Mouse (Mus musculus) ES-E14 (cell line): ENCODE results near the gene Chmp3. TPM values are rescaled to one million over a fixed set of nuclear protein-coding genes. Genes with fewer than 3 reads are reported as not detected.

ENCODE experiments used
- DNase-seq: peaks from one replicate; pipeline ENCODE4 v3.0.0-alpha.2; 2013; ENCODE audit warnings: low read depth, low spot score
- H3K27ac ChIP-seq: 2 replicates; pipeline ENCODE4 v1.5.1; 2012; ENCODE audit warnings: low read depth, mild to moderate bottlenecking, low read length, moderate library complexity, mixed read lengths; ENCODE audit not compliant: poor library complexity, insufficient read depth, severe bottlenecking
- H3K36me3 ChIP-seq: 2 replicates; pipeline ENCODE4 v1.6.1; 2012; ENCODE audit warnings: mild to moderate bottlenecking, low read length, moderate library complexity, mixed read lengths; ENCODE audit not compliant: control insufficient read depth, poor library complexity, insufficient read depth, severe bottlenecking
- H3K4me1 ChIP-seq, 2 experiments: fragments of 150-350 bp in 1 of 2; sonication (generic) in 1 of 2; 2 replicates each; pipeline ENCODE4 v1.6.1; 2012; ENCODE audit warnings: low read length in 2 of 2, mild to moderate bottlenecking in 1 of 2, mixed read lengths in 1 of 2; ENCODE audit not compliant: control insufficient read depth in 2 of 2, insufficient read depth in 2 of 2, poor library complexity in 1 of 2
- H3K4me3 ChIP-seq, 2 experiments: fragments of 150-350 bp in 1 of 2; sonication (generic) in 1 of 2; 2 replicates each; pipeline ENCODE4 v1.5.1; 2012; ENCODE audit warnings: low read length in 2 of 2, low read depth in 1 of 2, mild to moderate bottlenecking in 1 of 2, mixed read lengths in 1 of 2; ENCODE audit not compliant: insufficient read depth in 1 of 2, poor library complexity in 1 of 2, severe bottlenecking in 1 of 2
- H3K9ac ChIP-seq: 2 replicates; pipeline ENCODE4 v1.6.1; 2012; ENCODE audit warnings: low read depth, mild to moderate bottlenecking, low read length, mixed read lengths; ENCODE audit not compliant: poor library complexity, insufficient read depth, severe bottlenecking
- H3K9me3 ChIP-seq: fragments of 150-350 bp; sonication (generic); 2 replicates; pipeline ENCODE4 v1.6.1; 2012; ENCODE audit warnings: low read depth, mild to moderate bottlenecking, low read length; ENCODE audit not compliant: control insufficient read depth, insufficient read depth
- CHD2 ChIP-seq: IDR thresholded peaks from 2 replicates; pipeline ENCODE4 v1.6.1; 2014; ENCODE audit warnings: mild to moderate bottlenecking, low read depth, low read length, inconsistent platforms
- HCFC1 ChIP-seq: IDR thresholded peaks from 2 replicates; pipeline ENCODE4 v1.6.1; 2012; ENCODE audit warnings: low read length, inconsistent platforms, borderline replicate concordance; ENCODE audit not compliant: insufficient read depth
- MAFK ChIP-seq: IDR thresholded peaks from 2 replicates; pipeline ENCODE4 v1.6.1; 2014; ENCODE audit warnings: mild to moderate bottlenecking, low read depth, low read length, inconsistent platforms; ENCODE audit not compliant: insufficient read depth
- ZC3H11A ChIP-seq: IDR thresholded peaks from 2 replicates; pipeline ENCODE4 v1.6.1; 2012; ENCODE audit warnings: low read depth, mild to moderate bottlenecking, inconsistent platforms, low read length, borderline replicate concordance
- ZNF384 ChIP-seq: IDR thresholded peaks from 2 replicates; pipeline ENCODE4 v1.6.1; 2012; ENCODE audit warnings: low read depth, low read length, inconsistent platforms
- in situ Hi-C, 2 experiments: fragments of 600-800 bp; cut with MboI; formaldehyde crosslinking; loops; one replicate each; pipeline ENCODE4 v1.15.1; 2025; ENCODE audit warnings: low sequenced_read_pairs in 2 of 2, inconsistent platforms in 1 of 2; ENCODE audit not compliant: unreplicated experiment in 2 of 2
- total RNA-seq: library from RNA; depleted of rRNA; stranded (reverse); fragments of 300-350 nt; gene quantifications from 2 replicates; pipeline ENCODE4 v1.2.3, GENCODE M21; 2012

Gene Chmp3
- total RNA-seq, 1 experiment = 55.8 TPM

- in situ Hi-C loops = no loop called here
- no peak for DNase-seq
- no peaks in the 10 kb centered on the region for H3K4me1 ChIP-seq
- TF ChIP-seq MAFK = no peak
- no peak for TF ChIP-seq ZC3H11A
- H3K36me3 ChIP-seq = peaks cover 4% of the 10 kb centered on the region; the same call in 1 of the 2 replicates
- no peak overlapping the region for H3K9ac ChIP-seq
- H3K4me3 ChIP-seq = no peak overlapping the region
- H3K27ac ChIP-seq = no peak overlapping the region
- no peaks in the 10 kb centered on the region for H3K9me3 ChIP-seq
These were observed 39.6 kb downstream of the Chmp3 start for GRCm38 (mm10) chr6:71583198-71583597.

GRCm38 (mm10) chr6:71589401-71589800 is 45.8 kb downstream of the Chmp3 start:
- H3K4me1 ChIP-seq = no peaks in the 10 kb centered on the region
- H3K36me3 ChIP-seq = peaks cover 11% of the 10 kb centered on the region
- H3K4me3 ChIP-seq = no peak overlapping the region
- no peak overlapping the region for H3K27ac ChIP-seq
- in situ Hi-C loops = no loop called here
- TF ChIP-seq ZNF384 (no peak), MAFK (no peak), CHD2 (no peak), ZC3H11A (no peak), HCFC1 (no peak)
- no peak for DNase-seq
- H3K9me3 ChIP-seq = no peaks in the 10 kb centered on the region
- no peak overlapping the region for H3K9ac ChIP-seq

- DNase-seq = no peak
- TF ChIP-seq ZNF384 = no peak
- no peak for TF ChIP-seq HCFC1
- no peak for TF ChIP-seq CHD2
- no peak for TF ChIP-seq ZC3H11A
- no peak for TF ChIP-seq MAFK
- no peak overlapping the region for H3K9ac ChIP-seq
- H3K4me1 ChIP-seq = no peaks in the 10 kb centered on the region
- H3K4me3 ChIP-seq = no peak overlapping the region
- in situ Hi-C loops = loop anchor here in 1 of 2 experiments (10.0 kb wide), 1 partner anchor 305 kb away; no protein-coding TSS in a partner anchor
- no peak overlapping the region for H3K27ac ChIP-seq
- peaks cover 13% of the 10 kb centered on the region for H3K36me3 ChIP-seq
- H3K9me3 ChIP-seq = no peaks in the 10 kb centered on the region
These were observed 46.6 kb downstream of the Chmp3 start for GRCm38 (mm10) chr6:71590154-71590553.

GRCm38 (mm10) chr6:71607756-71608155 is 64.2 kb downstream of the Chmp3 start:
- H3K36me3 ChIP-seq = no peaks in the 10 kb centered on the region; the same call in 1 of the 2 replicates

GRCm38 (mm10) chr6:71608994-71609393 is 65.4 kb downstream of the Chmp3 start:
- peak overlapping the region; percentile 76; the same call in 1 of the 2 replicates for H3K27ac ChIP-seq
- H3K9me3 ChIP-seq = no peaks in the 10 kb centered on the region
- H3K4me3 ChIP-seq = peak overlapping the region; percentile 26 to 45; a peak in 3 of 4 replicates
- no peak for TF ChIP-seq MAFK
- TF ChIP-seq CHD2 = no peak
- no peak for TF ChIP-seq ZNF384
- no peak for TF ChIP-seq HCFC1
- TF ChIP-seq ZC3H11A = no peak
- no peaks in the 10 kb centered on the region; the same call in 1 of the 2 replicates for H3K36me3 ChIP-seq
- DNase-seq = peak; percentile 74
- no peak overlapping the region for H3K9ac ChIP-seq
- in situ Hi-C loops = loop anchor here in 1 of 2 experiments (25.0 kb wide), 1 partner anchor 278 kb away; no protein-coding TSS in a partner anchor
- peaks cover 0 to 11% of the 10 kb centered on the region in 2 experiments; a peak in 2 of 4 replicates for H3K4me1 ChIP-seq

More at GRCm38 (mm10) chr6:71607756-71608155, 64.2 kb downstream of the Chmp3 start:
- Histone ChIP-seq H3K9ac (no peak overlapping the region), H3K9me3 (no peaks in the 10 kb centered on the region), H3K4me1 (peaks cover 0 to 11% of the 10 kb centered on the region in 2 experiments; a peak in 2 of 4 replicates), H3K27ac (no peak overlapping the region), H3K4me3 (no peak overlapping the region; a peak in 1 of 4 replicates)
- in situ Hi-C loops = loop anchor here in 1 of 2 experiments (25.0 kb wide), 1 partner anchor 280 kb away; no protein-coding TSS in a partner anchor
- TF ChIP-seq HCFC1 (no peak), ZC3H11A (no peak)
- no peak for DNase-seq
